Mouse (Mus musculus) heart, postnatal 0 days (tissue): ENCODE data around the gene Rassf8. TPM values are rescaled to one million over a fixed set of nuclear protein-coding genes. Genes with fewer than 3 reads are reported as not detected.

ENCODE experiments used
- ATAC-seq: fragments of 200-750 bp; cut with Nextera tagmentation; 2 replicates; pipeline ENCODE4 v1.8.0; 2017; ENCODE audit warnings: low read depth, moderate number of reproducible peaks, moderate library complexity; ENCODE audit not compliant: insufficient read depth
- DNase-seq: peaks from one replicate; pipeline ENCODE4 v3.0.0-alpha.2; 2016; ENCODE audit warnings: low spot score
- H3K27ac ChIP-seq: fragments of 300-500 bp; sonication (generic); 2 replicates; pipeline ENCODE4 v1.5.1; 2014; ENCODE audit warnings: low read depth, mild to moderate bottlenecking
- H3K27me3 ChIP-seq: fragments of 300-500 bp; sonication (generic); 2 replicates; pipeline ENCODE4 v1.6.1; 2014; ENCODE audit warnings: low read length, mixed read lengths; ENCODE audit not compliant: control insufficient read depth, insufficient read depth
- H3K36me3 ChIP-seq: fragments of 300-500 bp; sonication (generic); replicated peaks from 2 replicates; pipeline ENCODE4 v1.6.1; 2014; ENCODE audit warnings: low read length, mixed read lengths; ENCODE audit not compliant: control insufficient read depth, insufficient read depth
- H3K4me1 ChIP-seq: fragments of 300-500 bp; sonication (generic); 2 replicates; pipeline ENCODE4 v1.6.1; 2014; ENCODE audit warnings: antibody characterized with exemption; ENCODE audit not compliant: control insufficient read depth, insufficient read depth
- H3K4me2 ChIP-seq: fragments of 300-500 bp; sonication (generic); 2 replicates; pipeline ENCODE4 v1.6.1; 2014; ENCODE audit warnings: low read depth, mild to moderate bottlenecking, low read length, moderate library complexity
- H3K4me3 ChIP-seq: fragments of 300-500 bp; sonication (generic); 2 replicates; pipeline ENCODE4 v1.5.1; 2014; ENCODE audit warnings: low read depth, low read length
- H3K9ac ChIP-seq: fragments of 300-500 bp; sonication (generic); replicated peaks from 2 replicates; pipeline ENCODE4 v1.6.1; 2014; ENCODE audit warnings: low read depth, low read length, mixed read lengths
- H3K9me3 ChIP-seq: fragments of 300-500 bp; sonication (generic); replicated peaks from 2 replicates; pipeline ENCODE4 v1.6.1; 2016; ENCODE audit warnings: low read length; ENCODE audit not compliant: control insufficient read depth
- CTCF ChIP-seq: IDR thresholded peaks from 2 replicates; pipeline ENCODE4 v1.5.1; 2016; ENCODE audit warnings: antibody characterized with exemption, control low read depth, low read depth
- EP300 ChIP-seq: IDR thresholded peaks from 2 replicates; pipeline ENCODE4 v1.6.1; 2016; ENCODE audit warnings: antibody characterized with exemption, low read depth
- WGBS: fragments of 180-500 bp; shearing (Covaris S2); extraction: QIAGEN DNeasy Blood & Tissue Kit; methylation state at CpG from one replicate; pipeline ENCODE4 v1.1.7; 2014; 5-methylcytosine and 5-hydroxymethylcytosine counted together
- polyA plus RNA-seq: library from polyadenylated mRNA; unstranded; fragments of >200 nt; fragmentation: Nextera tagmentation; extraction: Ambion mirVana; gene quantifications from 2 replicates; pipeline ENCODE4 v1.2.1, GENCODE M21; 2015
- total RNA-seq: library from RNA; depleted of rRNA; stranded (reverse); fragments of >200 nt; gene quantifications from 2 replicates; pipeline ENCODE4 v1.2.3, GENCODE M21; 2014; ENCODE audit warnings: low replicate concordance

Rassf8 gene
- total and polyA plus RNA-seq, 2 experiments from 2014 or later: 11.1 to 72.6 TPM

GRCm38 (mm10) chr6:145806784-145807183 is 60.2 kb downstream of the Rassf8 start:
- Histone ChIP-seq H3K27ac (peak overlapping the region; percentile 38; the same call in 1 of the 2 replicates), H3K9me3 (no peaks in the 10 kb centered on the region), H3K9ac (0 out of 2 replicates have a peak overlapping the region, but pooled peaks have one; percentile 5), H3K4me3 (no peak overlapping the region), H3K4me2 (no peak overlapping the region), H3K36me3 (peaks cover 5% of the 10 kb centered on the region; the same call in 1 of the 2 replicates), H3K4me1 (peaks cover 24% of the 10 kb centered on the region), H3K27me3 (no peaks in the 10 kb centered on the region)
- DNase-seq (no peak), ATAC-seq (no peak)
- TF ChIP-seq CTCF (no peak), EP300 (no peak)
- WGBS: 28% methylated on average over 2 of the region's 2 CpGs

GRCm38 (mm10) chr6:145807929-145808328 is 61.4 kb downstream of the Rassf8 start:
- 38% methylated on average over 8 of the region's 9 CpGs for WGBS
- Histone ChIP-seq H3K36me3 (peaks cover 11% of the 10 kb centered on the region), H3K4me1 (peaks cover 19% of the 10 kb centered on the region), H3K9ac (no peak overlapping the region), H3K27me3 (no peaks in the 10 kb centered on the region), H3K4me3 (no peak overlapping the region), H3K4me2 (no peak overlapping the region), H3K9me3 (no peaks in the 10 kb centered on the region), H3K27ac (peak overlapping the region; percentile 47)
- DNase-seq: peak; percentile 40
- TF ChIP-seq EP300: no peak
- TF ChIP-seq CTCF: no peak
- peak; percentile 67; the same call in 1 of the 2 replicates for ATAC-seq

- peak overlapping the region; percentile 61 for H3K27ac ChIP-seq
- peaks cover 19% of the 10 kb centered on the region for H3K4me1 ChIP-seq
- no peaks in the 10 kb centered on the region for H3K27me3 ChIP-seq
- peaks cover 25% of the 10 kb centered on the region for H3K36me3 ChIP-seq
- H3K4me3 ChIP-seq: no peak overlapping the region
- no peak for TF ChIP-seq EP300
- no peak for TF ChIP-seq CTCF
- no peak overlapping the region for H3K4me2 ChIP-seq
- DNase-seq (no peak), ATAC-seq (0 out of 2 replicates have a peak, but pooled peaks have one; percentile 11)
- H3K9me3 ChIP-seq: no peaks in the 10 kb centered on the region
- WGBS: 62% methylated on average over 7 of the region's 7 CpGs
- H3K9ac ChIP-seq: no peak overlapping the region
These were observed 63.0 kb downstream of the Rassf8 start for GRCm38 (mm10) chr6:145809566-145809965.

- Histone ChIP-seq H3K27me3 (no peaks in the 10 kb centered on the region), H3K9me3 (no peaks in the 10 kb centered on the region), H3K4me2 (no peak overlapping the region), H3K4me1 (peaks cover 19% of the 10 kb centered on the region), H3K9ac (no peak overlapping the region), H3K36me3 (peaks cover 29% of the 10 kb centered on the region), H3K4me3 (no peak overlapping the region), H3K27ac (peak overlapping the region; percentile 61)
- WGBS: 47% methylated on average over 6 of the region's 6 CpGs
- ATAC-seq (peak; percentile 69), DNase-seq (peak; percentile 37)
- TF ChIP-seq EP300 (no peak), CTCF (no peak)
These were observed 63.5 kb downstream of the Rassf8 start for GRCm38 (mm10) chr6:145810015-145810414.

GRCm38 (mm10) chr6:145811174-145811573 is 64.6 kb downstream of the Rassf8 start:
- Histone ChIP-seq H3K9ac (no peak overlapping the region), H3K9me3 (no peaks in the 10 kb centered on the region), H3K4me1 (peaks cover 19% of the 10 kb centered on the region), H3K4me3 (no peak overlapping the region), H3K27ac (no peak overlapping the region), H3K4me2 (no peak overlapping the region), H3K36me3 (peaks cover 41% of the 10 kb centered on the region), H3K27me3 (no peaks in the 10 kb centered on the region)
- ATAC-seq (no peak), DNase-seq (no peak)
- TF ChIP-seq EP300 (no peak), CTCF (no peak)
- 83% methylated on average over 1 of the region's 1 CpGs for WGBS

- no peak for ATAC-seq
- Histone ChIP-seq H3K27ac (no peak overlapping the region), H3K4me3 (no peak overlapping the region), H3K4me1 (0 out of 2 replicates have a peak, but pooled peaks cover 3% of the 10 kb centered on the region), H3K36me3 (peaks cover 77% of the 10 kb centered on the region), H3K9me3 (no peaks in the 10 kb centered on the region), H3K27me3 (no peaks in the 10 kb centered on the region), H3K9ac (no peak overlapping the region), H3K4me2 (no peak overlapping the region)
- no peak for TF ChIP-seq EP300
- TF ChIP-seq CTCF: peak; percentile 24; the same call in 1 of the 2 replicates
- 44% methylated on average over 15 of the region's 15 CpGs for WGBS
- DNase-seq: peak; percentile 36
These were observed 68.7 kb downstream of the Rassf8 start for GRCm38 (mm10) chr6:145815200-145815599.
